Mouse (Mus musculus) small intestine, adult 10 weeks (tissue): Measurements from ENCODE around the gene Pdp2. TPM values are rescaled to one million over a fixed set of nuclear protein-coding genes. Genes with fewer than 3 reads are reported as not detected.

ENCODE experiments used
- polyA plus RNA-seq: library from polyadenylated mRNA; stranded (reverse); fragments of 350-450 nt; fragmentation: Illumina TruSeq; extraction: RNeasy Lipid Tissue Mini Kit (QIAGEN cat#74804); gene quantifications from one replicate; pipeline ENCODE4 v1.2.3, GENCODE M21; 2014; ENCODE audit warnings: low replicate concordance

The Pdp2 gene
- 16.3 TPM for polyA plus RNA-seq

GRCm38 (mm10) chr8:104591133-104591834 lies at the start of gene Pdp2:
Pdp2 (plus strand) TSS chr8:104591451.

GRCm38 (mm10) chr8:104624161-104624560 lies 32.9 kb downstream of the Pdp2 start, which contains the start of gene Cdh16:
Cdh16 (minus strand) TSS chr8:104624396.

GRCm38 (mm10) chr8:104630981-104631663 lies 39.9 kb downstream of the Pdp2 start, which contains the start of gene Rrad:
Rrad (minus strand) TSS chr8:104631327.

GRCm38 (mm10) chr8:104641426-104642323 lies 50.4 kb downstream of the Pdp2 start, which contains the start of gene Ciao2b:
Ciao2b (minus strand) TSS chr8:104641965.

Other genes with a start within 250 kb of the Pdp2 start
- 61.4 TPM for gene Cmtm4, start 195.6 kb upstream of the Pdp2 start, polyA plus RNA-seq
- 50.8 TPM for gene Dync1li2, start 148.4 kb upstream of the Pdp2 start, polyA plus RNA-seq
- 0.33 TPM for gene Terb1, start 81.5 kb upstream of the Pdp2 start, polyA plus RNA-seq
- gene Nae1, start 56.8 kb upstream of the Pdp2 start, polyA plus RNA-seq = 412 TPM
- 0.41 TPM for gene Car7, start 56.8 kb upstream of the Pdp2 start, polyA plus RNA-seq
- gene Cdh16, start 32.9 kb downstream of the Pdp2 start, polyA plus RNA-seq = not detected
- gene Rrad, start 39.9 kb downstream of the Pdp2 start, polyA plus RNA-seq = not detected
- 0.85 TPM for gene Ciao2b, start 50.5 kb downstream of the Pdp2 start, polyA plus RNA-seq
- gene Ces2a, start 142.6 kb downstream of the Pdp2 start, polyA plus RNA-seq = 157 TPM
- gene Ces2b, start 240.1 kb downstream of the Pdp2 start, polyA plus RNA-seq = 62.9 TPM